Mouse (Mus musculus): ENCODE measurements around the gene Pacs2.
A peak's percentile ranks its signal among the peaks of the same experiment; 100 is the strongest.

The Pacs2 gene

GRCm38 (mm10) chr12:113013604-113014558, at the start of gene Pacs2:
Gene Pacs2 (plus strand): TSS chr12:113014508.
- peak; percentile 82 for DNase-seq (ENCODE audit: low read depth)

- DNase-seq (ENCODE audit: low read depth) = no peak
Measured at GRCm38 (mm10) chr12:112965783-112966182, 48.5 kb upstream of the Pacs2 start.

- DNase-seq (ENCODE audit: low read depth) = no peak
Measured at GRCm38 (mm10) chr12:112968943-112969342, 45.4 kb upstream of the Pacs2 start.

GRCm38 (mm10) chr12:112969616-112970015, 44.7 kb upstream of the Pacs2 start:
- no peak for DNase-seq (ENCODE audit: low read depth)

GRCm38 (mm10) chr12:112974736-112975135, 39.6 kb upstream of the Pacs2 start:
- no peak for DNase-seq (ENCODE audit: low read depth)

- peak; percentile 78 for DNase-seq (ENCODE audit: low read depth)
Measured at GRCm38 (mm10) chr12:112976371-112977073, 37.8 kb upstream of the Pacs2 start, which contains the start of gene Btbd6. Gene Btbd6 (plus strand): TSS chr12:112976482.

GRCm38 (mm10) chr12:112977156-112977555, 37.2 kb upstream of the Pacs2 start:
- no peak for DNase-seq (ENCODE audit: low read depth)

GRCm38 (mm10) chr12:112982031-112982430, 32.3 kb upstream of the Pacs2 start:
- no peak for DNase-seq (ENCODE audit: low read depth)

- DNase-seq (ENCODE audit: low read depth) = no peak
Measured at GRCm38 (mm10) chr12:112985346-112985745, 29.0 kb upstream of the Pacs2 start.

- DNase-seq (ENCODE audit: low read depth) = no peak
Measured at GRCm38 (mm10) chr12:112987877-112988276, 26.4 kb upstream of the Pacs2 start.

GRCm38 (mm10) chr12:112990706-112991405, 23.5 kb upstream of the Pacs2 start:
- DNase-seq (ENCODE audit: low read depth) = no peak

- DNase-seq (ENCODE audit: low read depth) = no peak
Measured at GRCm38 (mm10) chr12:112991444-112991843, 22.9 kb upstream of the Pacs2 start.

GRCm38 (mm10) chr12:112994153-112994552, 20.2 kb upstream of the Pacs2 start:
- DNase-seq (ENCODE audit: low read depth) = no peak

GRCm38 (mm10) chr12:112999569-113000293, 14.6 kb upstream of the Pacs2 start:
- no peak for DNase-seq (ENCODE audit: low read depth)

- DNase-seq (ENCODE audit: low read depth) = peak; percentile 94
Measured at GRCm38 (mm10) chr12:113000294-113001132, 13.8 kb upstream of the Pacs2 start, which contains the start of gene Brf1. Gene Brf1 (minus strand): TSS chr12:113000704.

GRCm38 (mm10) chr12:113001133-113001474, 13.2 kb upstream of the Pacs2 start:
- no peak for DNase-seq (ENCODE audit: low read depth)

- no peak for DNase-seq (ENCODE audit: low read depth)
Measured at GRCm38 (mm10) chr12:113002667-113003066, 11.6 kb upstream of the Pacs2 start.

GRCm38 (mm10) chr12:113004011-113004410, 10.3 kb upstream of the Pacs2 start:
- DNase-seq (ENCODE audit: low read depth) = no peak

- DNase-seq (ENCODE audit: low read depth) = no peak
Measured at GRCm38 (mm10) chr12:113004993-113005392, 9.3 kb upstream of the Pacs2 start.

- DNase-seq (ENCODE audit: low read depth) = no peak
Measured at GRCm38 (mm10) chr12:113011702-113012360, 2.5 kb upstream of the Pacs2 start.
